Mouse (Mus musculus) CD4-positive, CD25-positive, alpha-beta regulatory T cell, adult 2 months (primary cell): Measurements from ENCODE around the gene Map7d2.

ENCODE experiments used
- DNase-seq: peaks from one replicate; pipeline ENCODE4 v3.0.0-alpha.2; 2012; ENCODE audit warnings: low read depth, low spot score

Map7d2 gene

DNA sequence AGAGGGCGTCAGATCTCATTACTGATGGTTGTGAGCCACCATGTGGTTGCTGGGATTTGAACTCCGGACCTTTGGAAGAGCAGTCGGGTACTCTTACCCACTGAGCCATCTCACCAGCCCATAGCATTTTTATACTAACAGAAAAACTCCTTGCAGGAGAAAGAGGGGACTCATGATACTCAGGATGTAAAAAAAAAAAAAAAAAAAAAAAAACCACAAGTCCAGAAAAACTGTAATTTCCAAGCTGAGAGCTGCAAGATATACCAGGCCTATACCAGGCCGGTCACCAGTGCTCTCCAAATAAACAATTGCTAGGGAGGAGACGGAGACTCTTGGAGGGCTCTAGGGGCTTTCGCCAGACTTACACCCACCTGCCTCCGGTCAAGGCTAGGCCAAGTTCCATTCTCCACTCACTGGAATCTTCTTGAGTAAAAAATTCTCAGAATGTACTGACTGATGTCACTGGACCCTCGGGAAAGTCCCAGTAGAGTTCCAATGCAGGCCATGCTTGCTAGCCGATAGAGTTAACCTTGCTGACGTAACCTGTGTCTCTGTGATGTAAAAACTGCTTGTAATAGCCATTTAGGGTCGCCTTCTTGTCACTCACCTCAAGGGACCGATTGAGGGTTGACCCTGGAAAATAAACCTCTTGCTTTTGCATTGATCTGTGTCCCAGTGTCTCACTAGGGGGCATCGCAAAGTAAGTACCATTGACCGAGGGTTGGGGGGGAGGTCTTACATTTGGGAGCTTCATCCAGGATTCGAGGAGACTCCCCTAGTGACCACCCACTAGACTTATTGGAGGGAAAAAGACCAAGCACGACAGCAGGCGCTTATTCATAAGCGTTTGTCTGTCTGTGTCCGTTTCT, 95.7 kb downstream of the Map7d2 start:
- DNase-seq, result peak; percentile 33

DNA sequence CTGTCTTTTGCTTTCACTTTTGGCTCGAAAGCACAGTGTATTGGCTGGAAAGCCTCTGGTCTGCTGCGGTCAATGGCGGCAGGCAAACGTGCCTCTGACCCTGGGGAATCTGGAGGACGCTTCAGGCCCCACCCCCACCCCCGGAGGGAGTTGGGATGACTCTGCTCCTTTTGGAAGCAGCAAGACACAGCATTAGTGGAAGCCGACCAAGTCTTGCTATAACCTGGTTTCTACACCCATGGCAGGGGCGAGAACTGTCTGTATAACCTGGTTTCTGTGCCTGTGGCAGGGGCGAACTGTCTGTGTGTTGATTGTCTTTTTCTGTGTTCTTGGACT, 96.3 kb downstream of the Map7d2 start:
- no peak for DNase-seq

GRCm38 (mm10) chrX:159515599-159515998, 101.2 kb downstream of the Map7d2 start:
- DNase-seq, result peak; percentile 31

DNA sequence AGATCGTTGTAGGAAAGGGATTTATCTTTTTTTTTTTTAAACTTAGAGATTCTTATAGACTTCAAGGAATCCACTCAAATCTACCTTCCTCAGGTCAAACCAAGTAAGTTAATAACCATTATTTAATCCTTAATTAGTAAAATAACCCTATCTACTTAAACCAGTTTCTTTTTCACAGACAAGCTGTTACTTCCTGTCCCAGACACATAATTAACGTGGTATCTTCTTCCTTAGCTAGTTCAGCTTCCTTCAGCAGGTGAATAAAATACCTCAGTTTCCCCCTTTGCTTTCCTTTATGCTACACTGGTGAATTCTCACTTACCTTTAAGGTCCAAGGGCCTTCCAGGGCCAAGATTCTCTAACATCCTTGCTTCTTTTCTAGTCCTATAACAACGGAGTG, 107.4 kb downstream of the Map7d2 start:
- DNase-seq, result no peak

DNA sequence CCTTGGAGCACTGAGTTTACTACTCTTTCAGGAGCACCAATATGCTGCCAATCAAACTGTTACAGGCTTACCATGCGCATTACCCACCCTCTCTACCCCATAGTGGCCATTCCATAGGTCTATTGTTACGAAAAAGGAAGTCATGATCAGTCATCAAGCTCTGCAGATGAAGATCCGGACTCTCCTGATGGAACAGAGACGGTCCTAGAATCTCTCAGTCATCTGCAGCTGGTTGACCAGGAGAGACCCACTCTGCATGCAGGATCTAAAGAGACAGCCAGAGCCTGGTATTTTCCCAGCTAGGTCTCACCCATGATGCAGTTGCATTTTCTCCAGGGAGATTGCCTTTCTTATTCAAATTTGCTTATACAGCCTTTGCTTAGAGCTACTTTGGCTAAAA, 108.3 kb downstream of the Map7d2 start:
- no peak for DNase-seq

- DNase-seq, result no peak
Observed at GRCm38 (mm10) chrX:159526388-159526787, 112.0 kb downstream of the Map7d2 start, which contains the start of gene Bclaf3. Gene Bclaf3, plus strand, starts transcription at chrX:159526688.

DNA sequence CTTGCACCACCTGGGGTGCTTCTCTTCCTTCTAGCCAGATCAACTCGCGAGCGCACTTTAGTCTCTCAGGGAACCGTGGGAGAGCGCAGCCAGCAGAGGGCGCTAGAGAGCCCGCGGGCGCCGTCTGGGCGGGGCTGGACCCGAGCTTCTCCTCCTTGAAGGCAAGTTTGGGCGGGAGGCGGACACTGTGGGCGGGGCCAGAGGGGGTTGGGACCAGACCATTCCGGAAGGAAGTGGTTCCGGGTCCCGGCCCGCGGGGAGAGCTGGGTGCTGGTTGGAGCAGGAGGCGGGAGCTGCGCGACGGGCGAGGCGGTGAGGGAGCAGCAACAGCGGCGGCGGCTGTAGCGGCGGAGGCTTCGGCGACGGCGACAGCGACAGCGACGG, 118.0 kb downstream of the Map7d2 start:
- peak; percentile 97 for DNase-seq

GRCm38 (mm10) chrX:159532811-159533462, 118.6 kb downstream of the Map7d2 start:
- no peak for DNase-seq

GRCm38 (mm10) chrX:159541936-159542335, 127.6 kb downstream of the Map7d2 start:
- DNase-seq, result no peak

DNA sequence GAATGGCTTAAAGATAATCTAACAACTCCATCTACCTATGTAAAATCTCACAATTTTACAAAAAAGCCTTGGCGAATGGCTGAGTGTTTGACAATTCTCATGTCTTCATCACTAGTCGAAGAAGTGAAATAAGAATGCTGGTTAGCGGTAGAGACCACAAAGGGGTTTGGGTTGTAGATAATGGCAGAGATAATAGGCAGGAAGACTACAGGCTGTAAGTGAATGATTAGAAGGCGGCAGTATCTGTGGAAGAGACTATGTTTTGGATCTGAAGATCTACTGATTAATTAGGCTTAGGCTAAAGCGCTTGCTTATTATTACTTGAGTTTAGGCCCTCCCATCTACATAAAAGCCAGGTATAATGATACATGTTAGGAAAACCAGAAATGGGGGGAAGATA, 132.7 kb downstream of the Map7d2 start:
- peak; percentile 7 for DNase-seq
